Mouse (Mus musculus) forebrain, embryonic 16.5 days (tissue): Measurements from ENCODE around the gene Fbrs. TPM values are rescaled to one million over a fixed set of nuclear protein-coding genes. Genes with fewer than 3 reads are reported as not detected.
A peak's percentile ranks its signal among the peaks of the same experiment; 100 is the strongest.

ENCODE experiments used
- ATAC-seq: fragments of 200-750 bp; cut with Nextera tagmentation; 2 replicates; pipeline ENCODE4 v1.8.0; 2017; ENCODE audit warnings: mild to moderate bottlenecking, moderate library complexity
- H3K27ac ChIP-seq: fragments of 300-500 bp; sonication (generic); 2 replicates; pipeline ENCODE4 v1.5.1; 2014; ENCODE audit warnings: low read length, control low read depth
- H3K27me3 ChIP-seq: fragments of 300-500 bp; sonication (generic); replicated peaks from 2 replicates; pipeline ENCODE4 v1.6.1; 2014; ENCODE audit warnings: low read length; ENCODE audit not compliant: control insufficient read depth, insufficient read depth
- H3K36me3 ChIP-seq: fragments of 300-500 bp; sonication (generic); 2 replicates; pipeline ENCODE4 v1.6.1; 2014; ENCODE audit not compliant: control insufficient read depth, insufficient read depth
- H3K4me1 ChIP-seq: fragments of 300-500 bp; sonication (generic); replicated peaks from 2 replicates; pipeline ENCODE4 v1.6.1; 2014; ENCODE audit warnings: low read length; ENCODE audit not compliant: control insufficient read depth, insufficient read depth
- H3K4me2 ChIP-seq: fragments of 300-500 bp; sonication (generic); 2 replicates; pipeline ENCODE4 v1.6.1; 2014; ENCODE audit warnings: mild to moderate bottlenecking, low read length, control low read depth
- H3K4me3 ChIP-seq: fragments of 300-500 bp; sonication (generic); replicated peaks from 2 replicates; pipeline ENCODE4 v1.5.1; 2014; ENCODE audit warnings: mild to moderate bottlenecking, low read length, control low read depth
- H3K9ac ChIP-seq: fragments of 300-500 bp; sonication (generic); replicated peaks from 2 replicates; pipeline ENCODE4 v1.6.1; 2014; ENCODE audit warnings: low read depth, low read length, control low read depth
- H3K9me3 ChIP-seq: fragments of 300-500 bp; sonication (generic); 2 replicates; pipeline ENCODE4 v1.6.1; 2016; ENCODE audit warnings: low read length; ENCODE audit not compliant: control insufficient read depth
- WGBS: fragments of 180-500 bp; shearing (Covaris S2); extraction: QIAGEN DNeasy Blood & Tissue Kit; methylation state at CpG from one replicate; pipeline ENCODE4 v1.1.7; 2014; 5-methylcytosine and 5-hydroxymethylcytosine counted together
- microRNA-seq: library from miRNA; unstranded; fragments of <30 nt; microRNA quantifications from one replicate; pipeline ENCODE4, GENCODE M21; 2017
- polyA plus RNA-seq: library from polyadenylated mRNA; unstranded; fragments of >200 nt; fragmentation: Nextera tagmentation; extraction: Ambion mirVana; gene quantifications from 2 replicates; pipeline ENCODE4 v1.2.1, GENCODE M21; 2015

Gene Fbrs
- polyA plus RNA-seq, 1 experiment from 2014 or later: 11.8 TPM

- Histone ChIP-seq H3K27ac (peak overlapping the region; percentile 98), H3K36me3 (peaks cover 7% of the 10 kb centered on the region), H3K27me3 (no peaks in the 10 kb centered on the region), H3K4me2 (peak overlapping the region; percentile 64), H3K4me1 (peaks cover 18% of the 10 kb centered on the region), H3K9me3 (no peaks in the 10 kb centered on the region), H3K9ac (peak overlapping the region; percentile 80), H3K4me3 (peak overlapping the region; percentile 78)
- under 1% methylated on average over 50 of the region's 93 CpGs for WGBS
- ATAC-seq: peak; percentile 80
These were observed 33.4 kb downstream of the Fbrs start for GRCm38 (mm10) chr7:127512231-127513015.

GRCm38 (mm10) chr7:127513016-127513390, 34.0 kb downstream of the Fbrs start:
- peaks cover 18% of the 10 kb centered on the region for H3K4me1 ChIP-seq
- peak overlapping the region; percentile 78 for H3K4me3 ChIP-seq
- H3K9ac ChIP-seq: peak overlapping the region; percentile 80
- H3K27me3 ChIP-seq: no peaks in the 10 kb centered on the region
- H3K27ac ChIP-seq: peak overlapping the region; percentile 98
- H3K9me3 ChIP-seq: no peaks in the 10 kb centered on the region
- ATAC-seq: no peak
- WGBS: 44% methylated on average over 8 of the region's 8 CpGs
- peak overlapping the region; percentile 64 for H3K4me2 ChIP-seq
- peaks cover 7% of the 10 kb centered on the region for H3K36me3 ChIP-seq

GRCm38 (mm10) chr7:127513781-127514180, 34.8 kb downstream of the Fbrs start:
- Histone ChIP-seq H3K9me3 (no peaks in the 10 kb centered on the region), H3K4me1 (peaks cover 18% of the 10 kb centered on the region), H3K9ac (no peak overlapping the region), H3K27me3 (no peaks in the 10 kb centered on the region), H3K36me3 (peaks cover 10% of the 10 kb centered on the region), H3K27ac (no peak overlapping the region), H3K4me2 (peak overlapping the region; percentile 64), H3K4me3 (peak overlapping the region; percentile 78)
- ATAC-seq: no peak
- WGBS: 86% methylated on average over 3 of the region's 3 CpGs

GRCm38 (mm10) chr7:127515846-127516245, 36.8 kb downstream of the Fbrs start:
- Histone ChIP-seq H3K27me3 (no peaks in the 10 kb centered on the region), H3K4me1 (peaks cover 18% of the 10 kb centered on the region), H3K4me2 (no peak overlapping the region), H3K27ac (no peak overlapping the region), H3K4me3 (no peak overlapping the region), H3K9ac (no peak overlapping the region), H3K9me3 (no peaks in the 10 kb centered on the region), H3K36me3 (peaks cover 20% of the 10 kb centered on the region)
- 92% methylated on average over 7 of the region's 7 CpGs for WGBS
- ATAC-seq: no peak

- ATAC-seq: no peak
- Histone ChIP-seq H3K27ac (no peak overlapping the region), H3K9ac (no peak overlapping the region), H3K36me3 (peaks cover 25% of the 10 kb centered on the region), H3K4me2 (no peak overlapping the region), H3K4me1 (peaks cover 14% of the 10 kb centered on the region), H3K9me3 (no peaks in the 10 kb centered on the region), H3K4me3 (no peak overlapping the region), H3K27me3 (no peaks in the 10 kb centered on the region)
- WGBS: 99% methylated on average over 6 of the region's 7 CpGs
These were observed 37.3 kb downstream of the Fbrs start for GRCm38 (mm10) chr7:127516344-127516743.

- no peak within 1 kb of the TSS for H3K9ac ChIP-seq
- no peak within 1 kb of the TSS for H3K27ac ChIP-seq
- H3K4me1 ChIP-seq: no peaks in the 10 kb centered on the region
- 98% methylated on average over 3 of the region's 3 CpGs for WGBS
- peaks cover 41% of the 10 kb centered on the region for H3K36me3 ChIP-seq
- no peak within 1 kb of the TSS for H3K4me2 ChIP-seq
- no peaks in the 10 kb centered on the region for H3K9me3 ChIP-seq
- H3K27me3 ChIP-seq: no peaks in the 10 kb centered on the region
- no peak within 1 kb of the TSS for H3K4me3 ChIP-seq
- ATAC-seq: no peak
These were observed 40.3 kb downstream of the Fbrs start, which contains the start of gene Gm42715 for GRCm38 (mm10) chr7:127519284-127519683. TSS of gene Gm42715 (plus strand) at chr7:127519584.

Small RNA genes within 50 kb of the gene (microRNA-seq; reads per million reads assigned to microRNA genes)
- gene Gm47278 (not detected), gene Mir7060 (not detected)

Other genes with a start within 250 kb of the Fbrs start
- gene Zfp553, start 246.1 kb upstream of the Fbrs start, polyA plus RNA-seq: 66.1 and 69.3 TPM in 2 replicates
- gene Sept1, start 246.1 kb upstream of the Fbrs start, polyA plus RNA-seq: 18.8 and 26.5 TPM in 2 replicates
- 59.1 and 66.6 TPM in 2 replicates for gene Zfp771, start 234.9 kb upstream of the Fbrs start, polyA plus RNA-seq
- 143 and 147 TPM in 2 replicates for gene Dctpp1, start 218.5 kb upstream of the Fbrs start, polyA plus RNA-seq
- 48.3 and 49.2 TPM in 2 replicates for gene Sephs2, start 205.1 kb upstream of the Fbrs start, polyA plus RNA-seq
- gene Itgal, start 182.9 kb upstream of the Fbrs start, polyA plus RNA-seq: 0.16 and 0.20 TPM in 2 replicates
- 10.5 and 10.6 TPM in 2 replicates for gene Zfp768, start 133.6 kb upstream of the Fbrs start, polyA plus RNA-seq
- gene Zfp747, start 103.1 kb upstream of the Fbrs start, polyA plus RNA-seq: 8.2 and 9.6 TPM in 2 replicates
- gene 9130019O22Rik, start 92.0 kb upstream of the Fbrs start, polyA plus RNA-seq: 4.2 and 5.1 TPM in 2 replicates
- 5.3 and 6.3 TPM in 2 replicates for gene E430018J23Rik, start 85.6 kb upstream of the Fbrs start, polyA plus RNA-seq
- 5.2 and 5.9 TPM in 2 replicates for gene Zfp764, start 72.4 kb upstream of the Fbrs start, polyA plus RNA-seq
- 28.4 and 28.6 TPM in 2 replicates for gene Zfp688, start 57.1 kb upstream of the Fbrs start, polyA plus RNA-seq
- 14.6 and 17.7 TPM in 2 replicates for gene Zfp689, start 30.0 kb upstream of the Fbrs start, polyA plus RNA-seq
- gene Prr14, start 19.6 kb upstream of the Fbrs start, polyA plus RNA-seq: 42.8 and 45.3 TPM in 2 replicates
- 46.3 and 51.5 TPM in 2 replicates for gene Srcap, start 32.8 kb downstream of the Fbrs start, polyA plus RNA-seq
- 16.3 and 18.8 TPM in 2 replicates for gene Gm42715, start 40.4 kb downstream of the Fbrs start, polyA plus RNA-seq
- gene Tmem265, start 82.2 kb downstream of the Fbrs start, polyA plus RNA-seq: 4.0 and 6.2 TPM in 2 replicates
- 65.2 and 65.7 TPM in 2 replicates for gene Phkg2, start 94.1 kb downstream of the Fbrs start, polyA plus RNA-seq
- 10.0 and 10.3 TPM in 2 replicates for gene Ccdc189, start 109.4 kb downstream of the Fbrs start, polyA plus RNA-seq
- gene Rnf40, start 109.6 kb downstream of the Fbrs start, polyA plus RNA-seq: 54.1 and 62.7 TPM in 2 replicates
- 19.4 and 20.4 TPM in 2 replicates for gene Zfp629, start 136.6 kb downstream of the Fbrs start, polyA plus RNA-seq
- 30.6 and 33.8 TPM in 2 replicates for gene Bcl7c, start 229.7 kb downstream of the Fbrs start, polyA plus RNA-seq
- 3.5 and 4.5 TPM in 2 replicates for gene Ctf1, start 233.5 kb downstream of the Fbrs start, polyA plus RNA-seq